Mouse (Mus musculus): Measurements from ENCODE around the gene Acacb.

- TF ChIP-seq CTCF (IDR thresholded peaks at IDR 0.05; ENCODE audit: low read depth) (no peak), EP300 (optimal IDR thresholded peaks at IDR 0.05) (no peak)
Measured at GRCm38 (mm10) chr5:114138277-114139164, 7.8 kb upstream of the Acacb start.
